Mouse (Mus musculus) neural tube, embryonic 11.5 days (tissue): ENCODE measurements around the gene Hist1h4d. TPM values are rescaled to one million over a fixed set of nuclear protein-coding genes. Genes with fewer than 3 reads are reported as not detected.
"Not testable (repeated sequence)": the region's sequence is repeated elsewhere in the genome, so short reads cannot be mapped to it uniquely, and the experiment has no call there.

Source experiments
- ATAC-seq: fragments of 200-750 bp; cut with Nextera tagmentation; 2 replicates; pipeline ENCODE4 v1.8.0; 2017; ENCODE audit warnings: moderate number of reproducible peaks, mild to moderate bottlenecking, moderate TSS enrichment, moderate library complexity; ENCODE audit not compliant: insufficient read depth, low FRiP score, low TSS enrichment
- DNase-seq: peaks from one replicate; pipeline ENCODE4 v3.0.0-alpha.2; 2015; ENCODE audit warnings: low spot score
- H3K27ac ChIP-seq: fragments of 300-500 bp; sonication (generic); 2 replicates; pipeline ENCODE4 v1.5.1; 2014; ENCODE audit warnings: low read depth, mild to moderate bottlenecking, low read length
- H3K27me3 ChIP-seq: fragments of 300-500 bp; sonication (generic); 2 replicates; pipeline ENCODE4 v1.6.1; 2014; ENCODE audit warnings: mild to moderate bottlenecking, low read length, mixed read lengths; ENCODE audit not compliant: control insufficient read depth, insufficient read depth
- H3K36me3 ChIP-seq: fragments of 300-500 bp; sonication (generic); 2 replicates; pipeline ENCODE4 v1.6.1; 2014; ENCODE audit warnings: mild to moderate bottlenecking, low read length, moderate library complexity, mixed read lengths; ENCODE audit not compliant: control insufficient read depth, insufficient read depth
- H3K4me1 ChIP-seq: fragments of 300-500 bp; sonication (generic); 2 replicates; pipeline ENCODE4 v1.6.1; 2014; ENCODE audit warnings: low read length, mixed read lengths; ENCODE audit not compliant: control insufficient read depth, insufficient read depth
- H3K4me2 ChIP-seq: fragments of 300-500 bp; sonication (generic); 2 replicates; pipeline ENCODE4 v1.6.1; 2014; ENCODE audit warnings: low read depth, mild to moderate bottlenecking, moderate library complexity
- H3K4me3 ChIP-seq: fragments of 300-500 bp; sonication (generic); 2 replicates; pipeline ENCODE4 v1.5.1; 2014; ENCODE audit warnings: low read depth, low read length
- H3K9ac ChIP-seq: fragments of 300-500 bp; sonication (generic); 2 replicates; pipeline ENCODE4 v1.6.1; 2014; ENCODE audit warnings: mild to moderate bottlenecking, low read length
- H3K9me3 ChIP-seq: fragments of 300-500 bp; sonication (generic); 2 replicates; pipeline ENCODE4 v1.6.1; 2016; ENCODE audit warnings: low read length; ENCODE audit not compliant: control insufficient read depth
- WGBS: fragments of 180-500 bp; shearing (Covaris S2); extraction: QIAGEN DNeasy Blood & Tissue Kit; methylation state at CpG from one replicate; pipeline ENCODE4 v1.1.7; 2014; 5-methylcytosine and 5-hydroxymethylcytosine counted together
- polyA plus RNA-seq: library from polyadenylated mRNA; unstranded; fragments of >200 nt; fragmentation: Nextera tagmentation; extraction: Ambion mirVana; gene quantifications from 2 replicates; pipeline ENCODE4 v1.2.1, GENCODE M21; 2014

Hist1h4d gene
- polyA plus RNA-seq, 1 experiment from 2014 or later: 89.4 TPM

DNA sequence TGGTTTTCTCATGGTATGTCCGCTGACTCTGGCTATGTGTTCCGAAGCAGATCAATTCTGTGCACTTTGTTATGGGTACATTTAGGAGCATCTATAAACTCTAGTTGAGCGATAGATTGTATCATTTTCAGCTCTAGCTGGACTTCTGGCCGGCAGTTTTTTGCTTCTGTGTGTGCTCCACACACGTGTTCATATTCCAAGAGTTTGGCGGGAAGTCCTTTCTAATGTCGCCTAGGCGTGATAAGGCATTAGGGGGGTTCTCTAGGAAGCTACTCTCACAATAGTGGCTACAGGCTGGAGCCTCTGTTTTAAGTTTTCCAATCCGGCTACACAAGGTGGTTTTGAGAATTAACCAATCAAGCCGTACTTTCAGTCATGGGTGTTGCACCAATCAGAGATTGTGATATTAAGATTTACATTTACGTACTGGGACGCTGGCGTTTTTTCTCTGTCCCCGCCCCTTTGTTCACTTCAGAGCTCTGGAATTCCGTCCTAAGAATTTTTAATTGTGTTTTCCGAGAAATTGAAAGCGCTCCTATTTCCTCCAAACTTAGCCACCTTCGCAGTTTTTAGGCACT is 25.5 kb upstream of the Hist1h4d start:
- Histone ChIP-seq H3K36me3 (no peaks in the 10 kb centered on the region), H3K27me3 (no peaks in the 10 kb centered on the region), H3K9ac (peak overlapping the region; percentile 75), H3K9me3 (no peaks in the 10 kb centered on the region), H3K4me1 (no peaks in the 10 kb centered on the region; the same call in 1 of the 2 replicates), H3K27ac (peak overlapping the region; percentile 98), H3K4me3 (peak overlapping the region; percentile 60), H3K4me2 (peak overlapping the region; percentile 95)
- ATAC-seq: peak; percentile 70
- WGBS: under 1% methylated on average over 18 of the region's 18 CpGs
- DNase-seq: peak; percentile 77

DNA sequence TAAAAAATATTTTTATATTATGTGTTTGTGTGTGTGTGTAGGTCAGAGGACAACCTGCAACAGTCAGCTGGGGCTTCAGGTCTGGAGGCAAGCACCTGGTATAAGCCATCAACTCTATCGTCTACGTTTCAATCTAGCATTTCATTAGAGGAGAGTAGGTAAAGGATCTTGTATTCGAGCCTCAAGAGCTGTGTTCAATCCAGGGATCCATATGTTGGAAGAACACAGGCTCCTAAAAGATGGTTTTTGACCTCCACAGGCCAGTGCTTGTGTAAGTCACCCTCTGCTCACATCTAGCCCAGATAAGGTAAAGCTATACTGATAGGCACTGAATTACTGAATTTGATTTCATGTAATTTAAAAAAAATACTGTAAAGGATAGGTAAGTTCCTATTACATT is 24.5 kb upstream of the Hist1h4d start:
- no peak overlapping the region for H3K9ac ChIP-seq
- no peaks in the 10 kb centered on the region for H3K9me3 ChIP-seq
- no peaks in the 10 kb centered on the region for H3K36me3 ChIP-seq
- H3K27ac ChIP-seq: no peak overlapping the region
- peak overlapping the region; percentile 60; the same call in 1 of the 2 replicates for H3K4me3 ChIP-seq
- DNase-seq (no peak), ATAC-seq (no peak)
- H3K4me2 ChIP-seq: peak overlapping the region; percentile 14; the same call in 1 of the 2 replicates
- 86% methylated on average over 3 of the region's 3 CpGs for WGBS
- H3K27me3 ChIP-seq: no peaks in the 10 kb centered on the region
- no peaks in the 10 kb centered on the region; the same call in 1 of the 2 replicates for H3K4me1 ChIP-seq

DNA sequence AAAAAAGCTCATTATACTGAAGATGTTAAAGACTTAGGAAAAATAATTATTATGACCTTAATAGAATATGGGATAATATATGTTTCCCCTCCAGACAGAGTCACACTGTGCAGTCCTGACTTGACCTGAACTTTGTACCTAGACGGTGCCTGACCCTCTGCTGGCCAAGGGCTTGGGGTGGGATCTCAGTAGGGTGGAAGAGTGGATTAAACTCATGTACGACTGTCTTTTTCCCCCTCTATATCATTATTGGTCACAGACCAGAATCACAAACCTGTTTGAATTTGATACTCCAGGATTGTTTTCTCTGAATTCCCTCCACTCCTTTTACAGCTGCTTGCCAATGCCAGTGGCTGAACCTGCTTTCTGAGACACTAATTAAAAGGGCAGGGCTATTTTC is 20.7 kb upstream of the Hist1h4d start:
- Histone ChIP-seq H3K27ac (0 out of 2 replicates have a peak overlapping the region, but pooled peaks have one; percentile 8), H3K4me2 (peak overlapping the region; percentile 8; the same call in 1 of the 2 replicates)
- WGBS: 32% methylated on average over 2 of the region's 2 CpGs
- DNase-seq, H3K4me1 ChIP-seq, H3K27me3 ChIP-seq, ATAC-seq, H3K4me3 ChIP-seq, H3K9ac ChIP-seq, H3K9me3 ChIP-seq, H3K36me3 ChIP-seq: not testable (repeated sequence)

DNA sequence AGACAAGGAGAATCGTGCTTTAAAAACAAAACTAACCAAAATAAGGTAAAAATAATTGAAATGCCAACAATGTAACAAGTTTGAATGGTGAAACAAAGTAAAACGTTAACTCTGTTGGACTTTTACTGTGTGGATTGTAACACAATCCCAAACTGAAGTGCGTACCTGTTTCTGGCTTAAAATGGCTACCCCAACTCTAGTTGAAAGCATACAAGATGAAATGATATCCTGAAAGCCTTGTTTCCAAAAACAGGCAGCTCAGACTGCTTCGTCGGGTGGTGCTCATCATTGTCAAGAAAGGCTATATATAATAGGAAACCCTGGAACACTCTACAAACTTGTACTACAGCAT is 19.9 kb upstream of the Hist1h4d start:
- peak overlapping the region; percentile 55 for H3K4me2 ChIP-seq
- not testable (repeated sequence) for DNase-seq, H3K27ac ChIP-seq, H3K36me3 ChIP-seq, ATAC-seq, H3K9me3 ChIP-seq, H3K27me3 ChIP-seq, H3K4me1 ChIP-seq
- H3K9ac ChIP-seq: peak overlapping the region; percentile 45; the same call in 1 of the 2 replicates
- 0% methylated on average over 2 of the region's 5 CpGs for WGBS
- peak overlapping the region; percentile 33 for H3K4me3 ChIP-seq

DNA sequence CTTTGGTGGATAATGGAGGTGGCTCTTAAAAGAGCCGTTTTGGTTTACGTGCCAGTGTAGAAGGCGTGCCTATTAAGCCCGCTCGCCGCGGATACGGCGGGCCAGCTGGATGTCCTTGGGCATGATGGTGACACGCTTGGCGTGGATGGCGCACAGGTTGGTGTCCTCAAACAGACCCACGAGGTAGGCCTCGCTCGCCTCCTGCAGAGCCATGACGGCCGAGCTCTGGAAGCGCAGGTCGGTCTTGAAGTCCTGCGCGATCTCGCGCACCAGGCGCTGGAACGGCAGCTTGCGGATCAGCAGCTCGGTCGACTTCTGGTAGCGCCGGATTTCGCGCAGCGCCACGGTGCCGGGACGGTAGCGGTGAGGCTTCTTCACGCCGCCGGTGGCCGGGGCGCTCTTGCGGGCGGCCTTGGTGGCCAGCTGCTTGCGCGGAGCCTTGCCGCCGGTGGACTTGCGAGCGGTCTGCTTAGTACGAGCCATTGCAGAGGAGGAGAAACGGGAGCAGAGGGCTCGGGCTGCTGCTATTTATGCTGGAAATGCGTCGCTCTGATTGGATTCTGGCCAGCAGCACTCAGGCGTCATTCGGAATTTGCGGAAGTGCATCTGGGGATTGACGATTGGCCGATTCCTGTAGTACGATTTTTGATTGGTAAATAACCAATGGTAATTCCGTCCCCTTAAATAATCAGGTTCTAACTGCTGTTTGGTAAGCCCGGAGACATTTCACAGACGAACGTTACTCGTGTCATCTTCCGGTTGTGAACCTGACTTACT is 19.3 kb upstream of the Hist1h4d start, which contains the start of gene Hist1h3e:
Hist1h3e (minus strand) TSS at position 487 of the 777 bp plus-strand sequence.
- H3K36me3 ChIP-seq, H3K4me1 ChIP-seq, H3K9me3 ChIP-seq, H3K27me3 ChIP-seq: not testable (repeated sequence)
- Histone ChIP-seq H3K4me3 (peak within 1 kb of the TSS; percentile 33), H3K4me2 (peak within 1 kb of the TSS; percentile 55), H3K9ac (peak within 1 kb of the TSS; percentile 63), H3K27ac (peak within 1 kb of the TSS; percentile 96)
- peak; percentile 95 for DNase-seq
- 0% methylated on average over 47 of the region's 67 CpGs for WGBS
- peak; percentile 95 for ATAC-seq

DNA sequence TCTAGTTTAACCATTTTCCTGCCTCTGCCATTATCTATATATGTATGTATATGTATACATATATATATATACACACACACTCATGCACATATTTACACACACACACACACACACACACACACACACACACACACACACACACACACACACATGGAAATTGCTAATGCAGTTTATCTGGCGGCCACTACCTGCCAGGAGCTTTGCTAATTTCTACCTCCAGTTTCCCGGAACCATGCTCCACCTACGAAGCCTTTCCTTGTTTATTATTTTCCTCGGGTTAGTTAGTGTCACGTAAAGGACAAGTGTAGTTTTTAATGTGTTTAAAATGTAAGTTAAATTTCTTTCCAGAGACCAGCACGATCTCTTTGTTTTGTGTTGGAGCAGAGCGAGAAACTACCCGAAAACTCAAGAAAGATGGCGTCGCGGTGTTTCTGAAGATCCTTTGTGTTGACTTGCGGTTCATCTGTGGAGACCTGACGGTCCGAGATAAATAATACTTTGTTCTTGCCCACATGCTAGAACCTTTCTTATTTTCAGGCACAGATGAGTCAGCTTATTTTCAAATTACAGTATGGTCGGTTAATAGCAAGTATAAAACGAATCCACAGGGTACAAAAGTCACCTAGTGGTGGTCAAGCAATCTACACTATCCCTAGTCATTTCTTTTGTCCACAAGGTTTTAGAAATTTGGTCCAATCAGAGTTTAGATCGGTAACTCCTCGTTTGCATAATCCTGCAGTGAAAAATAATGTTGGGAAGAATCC is 18.5 kb upstream of the Hist1h4d start:
- ATAC-seq: peak; percentile 43; the same call in 1 of the 2 replicates
- no peaks in the 10 kb centered on the region for H3K4me1 ChIP-seq
- no peaks in the 10 kb centered on the region for H3K36me3 ChIP-seq
- H3K9me3 ChIP-seq: no peaks in the 10 kb centered on the region
- H3K9ac ChIP-seq: peak overlapping the region; percentile 63
- no peaks in the 10 kb centered on the region for H3K27me3 ChIP-seq
- 4% methylated on average over 18 of the region's 18 CpGs for WGBS
- peak overlapping the region; percentile 96 for H3K27ac ChIP-seq
- peak overlapping the region; percentile 55 for H3K4me2 ChIP-seq
- peak; percentile 60 for DNase-seq
- peak overlapping the region; percentile 18 for H3K4me3 ChIP-seq

DNA sequence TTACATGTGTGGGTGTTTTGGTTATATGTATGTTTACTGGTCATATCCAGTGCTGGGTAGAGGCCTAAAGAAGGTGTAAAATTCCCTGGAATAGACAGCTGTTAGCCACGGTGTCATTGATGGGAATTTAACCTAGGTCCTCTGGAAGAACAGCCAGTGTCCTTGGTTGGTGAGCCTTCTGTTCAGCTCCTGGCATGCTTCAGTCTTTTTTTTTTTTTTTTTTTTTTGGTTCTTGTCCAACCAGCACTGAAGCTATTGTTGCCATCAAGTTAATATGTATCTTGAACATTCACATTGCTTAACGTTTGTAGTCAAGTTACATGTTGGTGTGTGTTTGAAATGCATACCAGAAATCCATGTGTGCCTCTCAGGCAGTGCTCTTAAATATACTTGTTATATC is 16.9 kb upstream of the Hist1h4d start:
- Histone ChIP-seq H3K27me3 (no peaks in the 10 kb centered on the region), H3K4me1 (no peaks in the 10 kb centered on the region), H3K9me3 (no peaks in the 10 kb centered on the region), H3K36me3 (no peaks in the 10 kb centered on the region), H3K4me3 (no peak overlapping the region), H3K27ac (no peak overlapping the region), H3K4me2 (no peak overlapping the region), H3K9ac (no peak overlapping the region)
- ATAC-seq (no peak), DNase-seq (no peak)
- 93% methylated on average over 2 of the region's 2 CpGs for WGBS

DNA sequence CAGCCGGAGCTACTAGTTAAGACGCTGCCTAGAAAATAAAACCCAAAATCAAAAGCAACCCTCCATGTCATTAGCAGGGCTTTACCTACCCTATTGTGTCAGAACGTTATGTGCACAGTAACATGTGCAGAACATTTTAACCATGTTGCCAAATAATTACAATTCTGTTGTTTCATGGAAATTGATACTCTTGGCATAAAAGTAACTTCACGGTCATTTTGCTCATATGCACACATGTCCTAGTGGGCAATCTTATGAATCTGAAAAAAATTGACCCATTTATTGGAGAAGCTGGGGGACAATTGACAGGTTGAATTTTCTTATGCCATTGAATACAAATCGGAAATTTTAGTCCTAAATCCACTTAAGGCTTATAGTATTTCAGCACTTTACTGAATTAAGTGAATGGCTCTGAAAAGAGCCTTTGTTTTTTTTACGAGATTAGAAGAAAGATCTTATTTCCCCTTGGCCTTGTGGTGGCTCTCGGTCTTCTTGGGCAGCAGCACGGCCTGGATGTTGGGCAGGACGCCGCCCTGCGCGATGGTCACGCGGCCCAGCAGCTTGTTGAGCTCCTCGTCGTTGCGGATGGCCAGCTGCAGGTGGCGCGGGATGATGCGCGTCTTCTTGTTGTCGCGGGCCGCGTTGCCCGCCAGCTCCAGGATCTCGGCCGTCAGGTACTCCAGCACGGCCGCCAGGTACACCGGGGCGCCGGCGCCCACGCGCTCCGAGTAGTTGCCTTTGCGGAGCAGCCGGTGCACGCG is 11.0 kb upstream of the Hist1h4d start:
- Histone ChIP-seq H3K27ac (peak overlapping the region; percentile 93), H3K4me3 (peak overlapping the region; percentile 45), H3K9ac (peak overlapping the region; percentile 49), H3K4me2 (peak overlapping the region; percentile 64)
- DNase-seq (peak; percentile 15), ATAC-seq (peak; percentile 11)
- not testable (repeated sequence) for H3K4me1 ChIP-seq, H3K36me3 ChIP-seq, H3K27me3 ChIP-seq, H3K9me3 ChIP-seq
- 3% methylated on average over 12 of the region's 41 CpGs for WGBS
